Mouse (Mus musculus) layer of hippocampus, adult 6 months (tissue): ENCODE results near the gene Clk2. TPM values are rescaled to one million over a fixed set of nuclear protein-coding genes. Genes with fewer than 3 reads are reported as not detected.

Experiments used
- long read RNA-seq, 2 experiments: library from polyadenylated mRNA; unstranded; transcript quantifications; one replicate each; pipeline ENCODE4 v2.0.0; 2019 to 2020
- polyA plus RNA-seq: library from polyadenylated mRNA; unstranded; fragments of <200 nt; fragmentation: Nextera tagmentation; gene quantifications from 2 replicates; pipeline ENCODE4 v1.2.3, GENCODE M21; 2021

Clk2 gene
- polyA plus RNA-seq, result 2.3 and 2.6 TPM in 2 replicates
- long read RNA-seq, experiment 1, partial matches to known transcripts, result 4 of 7 reads
- long read RNA-seq, experiment 1, other reads (novel, unspliced or antisense), result 2 of 7 reads
- long read RNA-seq, experiment 2, partial matches to known transcripts, result 7 of 10 reads
- long read RNA-seq, experiment 2, other reads (novel, unspliced or antisense), result 2 of 10 reads

DNA sequence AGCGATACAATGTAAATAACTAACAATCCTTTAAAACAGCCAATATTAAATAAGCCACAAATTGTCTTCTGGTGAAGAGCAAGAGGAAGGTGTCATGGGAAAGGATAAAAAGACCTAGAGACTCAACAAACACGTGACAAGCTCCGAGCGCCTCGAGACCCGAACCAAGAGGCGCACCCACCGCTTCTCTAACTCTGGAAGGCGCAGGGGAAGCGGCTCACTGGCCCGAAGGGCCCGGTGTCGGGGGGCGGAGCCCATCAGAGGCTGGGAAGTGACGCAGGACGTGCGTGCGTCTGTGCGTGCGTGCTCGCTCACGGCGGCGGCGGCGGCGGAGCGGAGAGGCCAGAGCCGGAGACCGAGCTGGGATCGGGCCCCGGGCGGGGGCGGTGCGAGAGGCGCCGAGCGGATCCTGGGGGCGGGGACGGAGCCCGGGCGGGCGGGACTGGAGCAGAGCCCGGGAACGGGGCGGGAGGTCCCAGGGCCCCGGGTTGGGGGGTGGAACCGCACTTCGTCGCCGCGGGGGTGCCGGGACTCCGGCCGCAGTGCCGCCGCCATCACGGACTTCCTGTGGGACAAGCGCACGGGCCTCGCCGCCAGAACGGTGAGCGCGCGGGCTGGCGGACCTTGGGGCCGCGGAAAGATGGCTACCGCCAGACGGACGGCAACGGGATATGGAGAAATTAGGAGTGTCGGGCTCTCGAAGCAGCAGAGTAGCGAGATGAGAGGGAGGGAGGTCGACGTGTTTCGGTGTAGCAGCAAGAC lies at the start of gene Clk2:
Gene Clk2 (plus strand): TSS at position 290 of the 762 bp plus-strand sequence.

DNA sequence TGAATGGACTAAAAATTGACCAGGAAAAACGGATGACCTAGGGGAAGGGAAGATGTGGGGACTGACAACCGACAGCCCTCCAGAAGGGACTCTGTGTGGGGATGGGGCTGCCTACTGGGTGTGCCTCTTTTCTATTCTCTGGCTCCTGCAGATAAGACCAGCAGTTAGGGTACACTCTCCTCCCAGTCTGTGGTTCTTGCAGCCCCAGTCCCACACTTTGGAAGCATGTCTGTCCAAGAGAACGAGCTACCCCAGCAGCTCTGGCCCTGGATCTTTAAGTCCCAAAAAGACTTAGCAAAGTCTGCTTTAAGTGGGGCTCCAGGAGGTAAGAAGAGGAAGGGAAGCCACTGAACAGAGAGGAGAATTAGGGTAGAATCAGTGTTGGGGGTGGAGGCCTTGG lies 28.6 kb upstream of the Clk2 start, which contains the start of gene Pklr:
Gene Pklr (plus strand): TSS at position 185 of the 400 bp plus-strand sequence.

DNA sequence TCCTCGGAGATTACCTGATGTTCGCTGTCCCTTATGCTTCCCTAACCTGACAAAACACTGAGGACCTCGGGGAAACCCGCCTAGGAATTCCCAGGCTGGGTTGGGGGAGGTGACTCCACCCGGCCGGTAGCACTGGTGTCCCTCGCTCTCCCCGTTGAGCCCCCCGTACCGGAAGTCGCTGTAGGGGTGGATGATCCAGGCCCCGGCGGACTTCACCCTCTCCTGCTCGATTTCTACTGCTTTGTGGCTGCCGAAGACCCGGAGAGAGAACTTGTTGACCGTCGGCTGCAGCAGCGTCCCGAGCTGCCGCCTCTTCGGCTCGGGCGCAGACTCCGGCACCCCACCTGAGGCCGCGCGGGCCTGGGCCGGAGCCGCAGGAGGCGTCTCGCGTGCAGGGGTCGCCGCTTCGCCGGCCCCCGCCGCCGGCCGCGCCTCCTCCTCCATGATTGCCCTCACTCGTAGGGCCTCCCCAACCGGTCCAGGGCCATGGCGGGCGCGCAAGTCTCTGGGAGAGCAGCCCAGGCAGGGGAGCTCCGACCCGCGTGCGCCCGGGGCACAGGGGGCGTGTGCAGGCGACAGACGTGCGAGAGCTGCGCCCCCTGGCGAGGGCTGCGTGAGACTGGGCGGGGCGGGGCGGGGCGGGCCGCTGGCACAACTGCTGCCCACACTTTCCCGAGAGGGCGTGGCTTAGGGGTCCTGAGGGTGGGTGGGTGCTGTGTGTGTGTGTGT lies 4.8 kb upstream of the Clk2 start, which contains the start of gene Hcn3:
Gene Hcn3 (minus strand): TSS at position 581 of the 729 bp plus-strand sequence.

DNA sequence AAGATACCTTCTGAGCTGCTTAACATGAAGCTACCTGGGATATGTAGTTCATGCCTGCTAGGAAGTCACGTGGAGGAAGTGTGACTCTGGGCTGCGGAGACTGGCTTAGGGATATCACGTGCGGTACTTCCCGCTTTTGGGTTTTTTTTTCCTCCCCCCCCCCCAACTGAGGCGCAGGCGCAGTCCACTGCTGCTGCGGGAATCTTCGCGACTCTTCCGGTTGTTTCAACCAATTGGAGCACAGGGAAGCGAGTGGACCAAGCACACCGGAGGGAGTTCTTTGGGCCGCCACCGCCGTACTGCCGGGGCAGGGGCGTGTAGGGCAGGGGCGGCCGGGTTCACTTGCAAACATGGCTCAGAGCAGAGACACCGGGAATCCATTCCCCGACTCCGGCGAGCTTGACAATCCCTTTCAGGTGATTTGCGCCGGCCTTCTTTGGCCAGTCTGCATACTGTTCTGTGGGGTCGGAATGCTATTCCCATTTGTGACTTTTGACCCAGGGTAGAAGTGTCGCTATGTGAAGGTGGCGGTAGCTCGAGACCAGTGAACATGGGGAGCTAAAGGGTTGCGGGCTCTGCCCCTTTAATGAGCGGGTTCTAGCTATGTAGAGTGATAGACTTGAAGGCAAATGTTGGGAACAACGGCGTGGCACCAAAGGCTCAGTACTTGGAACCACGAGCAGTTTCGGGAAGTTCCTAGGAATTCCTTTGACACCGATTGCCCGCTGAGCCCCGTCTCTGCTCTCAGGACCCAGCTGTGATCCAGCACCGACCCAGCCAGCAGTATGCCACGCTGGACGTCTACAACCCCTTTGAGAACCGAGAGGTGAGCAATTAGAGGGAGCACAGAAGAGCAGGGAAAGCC lies 12.9 kb downstream of the Clk2 start, which contains the start of gene Scamp3:
Gene Scamp3 (plus strand): TSS at position 232 of the 865 bp plus-strand sequence.

DNA sequence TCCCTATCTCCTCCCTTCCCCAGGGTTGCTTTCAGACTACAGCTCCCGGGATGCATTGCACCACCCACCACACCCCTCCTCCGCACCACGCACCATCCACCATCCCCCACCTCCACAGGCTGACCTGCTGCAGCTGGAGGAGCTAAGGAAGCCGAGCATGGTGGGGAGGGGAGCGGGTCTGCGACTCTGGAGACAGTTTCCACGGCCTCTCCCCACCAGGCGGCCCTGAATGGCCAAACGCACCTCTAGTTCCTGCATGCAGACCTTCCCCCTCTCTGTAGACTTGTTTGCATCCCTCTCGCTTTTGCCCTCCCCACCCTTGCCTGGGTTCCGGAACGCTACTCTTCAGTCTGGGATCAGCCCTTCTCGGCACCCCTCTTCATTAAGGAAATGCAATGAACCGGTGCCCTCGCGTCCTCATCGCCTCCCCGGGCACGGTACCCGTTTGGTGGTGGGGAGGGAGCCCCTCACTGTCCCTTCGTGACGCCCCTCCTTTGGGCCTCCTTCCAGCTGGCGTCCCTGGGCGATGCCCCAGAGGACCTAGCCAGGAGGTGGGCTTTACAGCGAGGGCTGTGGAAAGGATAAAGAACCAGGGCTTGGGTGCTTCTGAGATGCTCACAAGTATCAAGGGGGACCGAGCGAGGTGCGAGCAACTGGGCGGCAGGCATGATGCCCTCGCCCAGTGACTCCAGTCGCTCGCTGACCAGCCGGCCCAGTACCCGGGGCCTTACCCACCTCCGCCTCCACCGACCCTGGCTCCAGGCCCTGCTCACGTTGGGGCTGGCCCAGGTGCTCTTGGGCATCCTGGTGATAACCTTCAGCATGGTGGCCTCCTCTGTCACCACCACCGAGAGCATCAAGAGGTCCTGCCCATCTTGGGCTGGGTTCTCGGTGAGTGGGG lies 18.7 kb downstream of the Clk2 start, which contains the start of gene Fam189b:
Gene Fam189b (plus strand): TSS at position 86 of the 901 bp plus-strand sequence.

DNA sequence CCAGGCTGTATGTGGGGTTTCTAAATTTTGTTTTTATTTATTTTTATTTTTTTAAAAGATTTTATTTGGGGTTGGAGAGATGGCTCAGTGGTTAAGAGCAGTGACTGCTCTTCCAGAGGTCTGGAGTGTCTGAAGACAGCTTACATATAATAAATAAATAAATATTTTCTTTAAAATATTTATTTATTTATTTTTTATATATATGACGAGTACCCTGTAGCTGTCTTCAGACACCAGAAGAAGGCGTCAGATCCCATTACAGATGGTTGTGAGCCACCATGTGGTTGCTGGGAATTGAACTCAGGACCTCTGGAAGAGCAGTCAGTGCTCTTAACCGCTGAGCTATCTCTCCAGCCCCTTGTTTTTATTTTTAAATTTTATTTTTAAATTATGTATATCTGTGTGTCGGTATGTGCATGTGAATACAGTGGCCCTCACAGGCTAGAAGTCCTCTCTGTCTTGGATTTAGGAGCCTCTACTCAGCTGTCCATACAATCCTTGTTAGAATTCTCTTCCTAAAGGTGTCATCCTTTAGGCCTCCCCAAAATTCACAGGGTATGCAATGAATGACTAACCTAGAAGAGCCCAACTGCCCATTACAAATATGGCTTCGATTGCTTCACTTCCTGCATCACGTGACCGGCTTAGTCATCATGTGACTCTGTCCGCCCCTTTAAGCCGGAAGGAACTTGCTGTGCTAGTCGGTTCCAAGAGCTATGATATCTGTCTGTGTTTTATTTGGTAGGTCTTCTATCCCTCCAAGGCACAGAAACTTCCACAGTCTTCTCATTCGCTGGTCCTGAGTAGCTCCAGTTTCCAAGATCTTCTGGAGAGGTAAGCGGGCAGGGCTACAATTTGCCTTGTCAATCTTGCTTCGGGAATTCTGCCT lies 37.9 kb downstream of the Clk2 start, which contains the start of gene Gba:
Gene Gba (plus strand): TSS at position 676 of the 889 bp plus-strand sequence.

DNA sequence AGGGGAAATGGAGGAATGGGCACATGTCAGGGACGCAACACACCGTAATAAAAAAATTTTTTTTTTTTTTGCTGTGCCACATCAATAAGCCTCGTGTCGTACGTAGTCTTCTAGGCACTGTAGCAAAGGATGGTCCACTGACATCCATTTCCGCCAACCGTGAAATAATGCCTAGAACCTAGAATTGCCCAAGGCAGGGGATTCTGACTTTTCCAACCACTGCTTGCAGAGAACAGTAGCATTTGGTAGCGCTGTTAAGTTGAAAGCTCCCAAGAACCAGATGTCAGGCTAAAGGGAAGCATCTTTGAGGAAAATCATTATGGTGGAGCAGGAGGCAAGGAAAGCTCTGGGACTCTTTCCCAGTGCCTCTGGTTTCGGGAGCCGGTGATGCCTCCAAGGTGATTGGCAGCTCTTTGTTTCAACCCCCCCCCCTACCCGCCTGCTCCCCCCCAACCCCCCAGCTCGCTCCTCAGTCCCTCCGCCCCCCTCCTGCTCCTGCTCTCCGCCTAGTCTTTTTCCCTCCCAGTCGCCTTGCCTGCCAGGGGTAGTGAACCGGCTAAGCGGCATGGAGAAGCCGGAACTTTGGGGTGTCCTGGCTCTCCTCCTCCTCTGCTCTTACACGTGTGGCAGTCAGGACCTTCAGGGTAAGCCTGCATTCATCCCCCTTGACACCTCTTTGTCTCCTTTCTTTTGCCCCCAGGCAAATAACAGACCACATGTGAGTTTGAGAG lies 50.3 kb downstream of the Clk2 start, which contains the start of gene Thbs3:
Gene Thbs3 (plus strand): TSS at position 500 of the 731 bp plus-strand sequence.

Other genes starting within 250 kb of the Clk2 start
- gene Ash1l, start 214.2 kb upstream of the Clk2 start, polyA plus RNA-seq, result 9.1 and 9.5 TPM in 2 replicates
- 102 and 114 TPM in 2 replicates for gene Dap3, start 213.6 kb upstream of the Clk2 start, polyA plus RNA-seq
- 40.8 and 48.7 TPM in 2 replicates for gene Rusc1, start 71.5 kb upstream of the Clk2 start, polyA plus RNA-seq
- gene Gm43738, start 63.7 kb upstream of the Clk2 start, polyA plus RNA-seq, result not detected in 2 replicates
- 183 TPM in 2 replicates for gene Fdps, start 62.8 kb upstream of the Clk2 start, polyA plus RNA-seq
- 0.20 TPM in 1 of 2 replicates, not detected in the other for gene Pklr, start 28.7 kb upstream of the Clk2 start, polyA plus RNA-seq
- gene Hcn3, start 4.6 kb upstream of the Clk2 start, polyA plus RNA-seq, result 1.9 and 2.1 TPM in 2 replicates
- 79.6 and 80.4 TPM in 2 replicates for gene Scamp3, start 12.7 kb downstream of the Clk2 start, polyA plus RNA-seq
- 7.2 and 8.7 TPM in 2 replicates for gene Fam189b, start 18.3 kb downstream of the Clk2 start, polyA plus RNA-seq
- gene Gba, start 38.1 kb downstream of the Clk2 start, polyA plus RNA-seq, result 24.0 and 25.6 TPM in 2 replicates
- 10.7 and 16.8 TPM in 2 replicates for gene Thbs3, start 50.4 kb downstream of the Clk2 start, polyA plus RNA-seq
- 125 and 128 TPM in 2 replicates for gene Mtx1, start 62.3 kb downstream of the Clk2 start, polyA plus RNA-seq
- gene Muc1, start 64.3 kb downstream of the Clk2 start, polyA plus RNA-seq, result not detected in 2 replicates
- 237 and 255 TPM in 2 replicates for gene Krtcap2, start 81.2 kb downstream of the Clk2 start, polyA plus RNA-seq
- 20.0 and 21.4 TPM in 2 replicates for gene Trim46, start 81.5 kb downstream of the Clk2 start, polyA plus RNA-seq
- gene Dpm3, start 94.6 kb downstream of the Clk2 start, polyA plus RNA-seq, result 320 and 365 TPM in 2 replicates
- gene Slc50a1, start 105.8 kb downstream of the Clk2 start, polyA plus RNA-seq, result 56.9 and 59.5 TPM in 2 replicates
- gene Efna1, start 116.3 kb downstream of the Clk2 start, polyA plus RNA-seq, result 11.3 and 12.4 TPM in 2 replicates
- 11.0 and 12.5 TPM in 2 replicates for gene Efna3, start 158.2 kb downstream of the Clk2 start, polyA plus RNA-seq
- gene Efna4, start 173.2 kb downstream of the Clk2 start, polyA plus RNA-seq, result 0.39 and 0.40 TPM in 2 replicates
- gene Adam15, start 185.2 kb downstream of the Clk2 start, polyA plus RNA-seq, result 26.6 and 28.2 TPM in 2 replicates
- gene Dcst2, start 197.2 kb downstream of the Clk2 start, polyA plus RNA-seq, result not detected in 2 replicates
- gene Dcst1, start 200.5 kb downstream of the Clk2 start, polyA plus RNA-seq, result 1.4 TPM in 2 replicates
- gene Zbtb7b, start 230.0 kb downstream of the Clk2 start, polyA plus RNA-seq, result 0.23 and 0.59 TPM in 2 replicates
- gene Lenep, start 238.0 kb downstream of the Clk2 start, polyA plus RNA-seq, result not detected in 2 replicates
- gene Flad1, start 247.1 kb downstream of the Clk2 start, polyA plus RNA-seq, result 27.2 and 28.1 TPM in 2 replicates